Mouse (Mus musculus) cerebellum, adult 2 months (tissue): ENCODE data around the gene Man1c1.

ENCODE experiments used
- CTCF ChIP-seq: fragments of 200-500 bp; IDR thresholded peaks from 2 replicates; pipeline ENCODE4 v1.5.1; 2011; ENCODE audit warnings: low read depth, mild to moderate bottlenecking, control low read depth, low read length, moderate library complexity, borderline replicate concordance; ENCODE audit not compliant: insufficient read depth
- POLR2A ChIP-seq: fragments of 200-500 bp; IDR thresholded peaks from 2 replicates; pipeline ENCODE4 v1.6.1; 2011; ENCODE audit warnings: low read length, control low read depth, borderline replicate concordance; ENCODE audit not compliant: insufficient read depth

DNA sequence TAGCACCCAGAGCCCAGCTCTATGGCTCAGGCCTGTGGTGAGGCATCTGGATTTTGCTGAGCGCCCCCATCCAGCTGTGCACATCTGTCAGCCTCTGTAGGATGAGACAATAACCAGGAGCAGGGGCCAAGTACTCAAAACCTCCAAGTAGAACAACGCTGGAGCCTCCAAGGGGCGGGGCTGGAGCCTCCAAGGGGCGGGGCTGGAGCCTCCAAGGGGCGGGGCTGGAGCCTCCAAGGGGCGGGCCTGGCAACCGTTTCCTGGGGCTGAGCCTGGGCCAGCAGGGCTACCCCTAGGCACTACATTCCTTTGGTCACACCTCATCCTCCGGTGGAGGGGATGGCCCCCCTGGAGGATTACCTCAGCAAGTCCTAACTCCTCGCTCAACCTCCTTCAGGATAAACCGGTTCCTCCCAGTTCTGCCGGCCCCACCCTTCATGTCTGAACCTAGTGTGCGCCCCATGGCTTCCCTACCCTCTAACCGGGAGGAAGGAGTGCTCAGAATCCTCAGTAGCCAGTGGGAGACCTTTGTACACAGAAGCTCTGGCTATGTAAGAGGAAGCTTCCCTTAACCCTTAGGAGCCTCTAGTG is 30.0 kb upstream of the Man1c1 start:
- TF ChIP-seq POLR2A (no peak), CTCF (no peak)
